Mouse (Mus musculus) megakaryocyte, adult 5-6 weeks (primary cell): ENCODE results near the gene Cd28. TPM values are rescaled to one million over a fixed set of nuclear protein-coding genes. Genes with fewer than 3 reads are reported as not detected.
A peak's percentile ranks its signal among the peaks of the same experiment; 100 is the strongest.

Source experiments
- ATAC-seq: 2 replicates; pipeline ENCODE4 v1.8.0; 2016; ENCODE audit warnings: mild to moderate bottlenecking, inconsistent platforms; ENCODE audit not compliant: poor library complexity, severe bottlenecking
- total RNA-seq, 2 experiments: library from RNA; stranded (forward) in 1 of 2; stranded (reverse) in 1 of 2; fragments of 153-499, 151-499 nt in 1 of 2; fragments of 221-1000, 200-1000 nt in 1 of 2; gene quantifications; 2 replicates each; pipeline versions ENCODE4 v1.2.3 to v1.2.4; 2015 to 2017

Cd28 gene
- total RNA-seq (2015) (2.3 and 2.5 TPM in 2 replicates), total RNA-seq (2017) (2.1 and 2.3 TPM in 2 replicates)

DNA sequence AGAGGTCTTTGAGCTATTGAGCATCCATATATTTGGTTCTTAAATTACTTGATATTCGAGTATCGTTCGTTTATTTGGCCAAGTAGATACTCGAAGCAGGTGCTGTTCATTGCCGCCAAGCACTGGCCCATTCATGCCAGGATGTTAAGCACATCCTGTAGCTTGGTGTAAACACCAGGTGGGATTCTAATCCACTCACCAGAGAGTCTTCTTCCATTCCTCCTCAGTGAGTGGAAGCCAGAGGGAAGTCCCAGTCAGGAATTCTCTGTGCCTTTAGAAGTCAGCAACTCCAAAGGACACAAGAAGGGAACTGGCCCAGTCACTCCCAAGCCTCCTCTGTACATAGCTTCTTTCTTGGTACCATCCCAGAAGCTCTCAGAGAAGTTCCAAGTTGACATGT, at the start of gene Cd28:
Gene Cd28, plus strand, starts transcription at position 234 of the 400 bp plus-strand sequence.
- no peak for ATAC-seq

DNA sequence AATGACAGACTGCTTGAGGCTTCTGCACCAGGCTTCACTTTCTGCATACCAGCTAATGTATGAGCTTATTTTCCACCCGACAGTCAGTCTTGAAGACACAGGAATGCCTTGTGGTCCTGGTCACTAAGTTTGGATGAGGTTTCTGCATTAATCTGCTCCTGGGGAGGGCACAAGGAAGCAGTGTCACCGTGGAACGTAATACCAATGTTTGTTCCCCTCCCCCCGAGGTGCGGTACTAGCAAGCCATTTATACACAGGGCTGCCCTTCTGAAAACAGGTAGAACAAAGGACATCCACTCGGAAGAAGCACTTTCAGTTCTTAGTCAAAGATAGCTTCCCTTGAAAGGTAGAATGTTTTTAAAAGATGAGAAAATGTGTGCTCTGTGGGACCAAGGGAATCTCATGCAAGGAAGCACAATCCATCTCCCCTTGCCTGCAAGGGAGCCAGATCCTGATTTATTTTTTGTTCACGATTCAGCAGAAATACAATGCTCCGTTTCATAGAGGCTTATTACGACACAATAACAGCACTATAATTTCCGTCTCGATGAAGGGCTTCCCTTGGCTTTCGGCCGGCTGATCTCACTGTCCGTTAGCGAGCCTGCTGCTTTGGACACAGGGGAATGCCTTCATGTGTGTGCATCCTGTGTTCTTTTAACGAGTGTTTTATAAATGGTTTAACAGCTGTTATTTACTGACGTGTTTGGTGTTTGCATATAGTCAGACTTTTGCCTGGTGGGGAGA, 48.6 kb upstream of the Cd28 start:
- no peak for ATAC-seq

DNA sequence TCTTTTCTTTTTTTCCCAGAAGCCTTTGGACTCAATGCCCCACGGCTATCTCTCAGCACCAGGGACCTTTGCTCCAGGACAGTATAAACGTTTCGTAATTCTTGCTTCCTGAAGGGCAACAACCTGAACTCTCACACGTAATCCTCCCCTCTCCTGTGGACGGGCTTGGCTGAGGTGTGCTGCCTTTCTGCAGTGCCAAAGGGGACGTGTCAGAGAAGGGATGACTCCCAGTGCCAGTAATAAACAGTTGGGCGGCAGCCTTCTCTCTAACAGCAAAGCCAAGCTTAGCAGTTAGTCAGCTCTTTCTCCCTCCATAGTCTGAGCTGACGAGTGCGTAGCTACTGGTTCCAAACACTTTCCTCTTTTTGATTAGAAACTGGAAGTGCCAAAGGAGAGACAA, 47.6 kb upstream of the Cd28 start:
- ATAC-seq, result peak; percentile 64

DNA sequence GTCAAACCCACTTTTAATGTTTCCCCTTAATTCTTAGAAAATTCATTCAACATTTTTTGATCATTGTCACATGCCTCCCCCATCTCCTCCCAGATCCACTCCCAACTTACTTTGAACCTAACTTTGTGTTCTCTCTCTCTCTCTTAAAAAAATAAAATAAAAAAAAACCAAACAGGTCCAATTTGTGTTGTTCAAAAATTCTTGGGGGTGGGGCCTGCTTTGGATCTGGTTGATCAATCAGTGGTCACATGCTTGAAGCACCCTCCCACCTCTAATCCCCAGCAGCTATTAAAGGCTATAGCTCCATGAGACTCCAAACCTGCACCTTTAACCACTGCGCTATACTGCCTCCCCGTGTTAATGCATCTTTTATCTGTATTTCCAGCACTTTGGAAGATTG, 46.9 kb upstream of the Cd28 start:
- ATAC-seq, result no peak

DNA sequence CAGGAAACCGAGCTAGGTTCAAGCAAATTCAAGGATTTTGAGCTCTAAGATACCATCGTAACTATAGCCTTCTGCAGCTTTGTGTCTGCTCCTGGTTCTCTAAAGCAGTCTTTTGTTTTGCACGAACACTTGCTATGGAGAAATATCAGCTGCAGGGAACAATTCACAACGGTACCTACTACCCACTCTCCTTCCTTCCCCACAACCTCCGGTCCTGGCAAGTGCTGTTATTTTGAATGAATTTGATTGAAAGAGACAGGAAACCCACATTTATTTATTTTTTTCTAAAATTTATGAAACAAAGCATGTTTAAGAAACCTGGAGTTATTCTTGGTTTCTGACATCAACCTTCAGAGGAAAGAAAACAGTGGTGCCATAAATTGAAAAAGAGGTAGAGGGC, 46.4 kb upstream of the Cd28 start:
- no peak for ATAC-seq

DNA sequence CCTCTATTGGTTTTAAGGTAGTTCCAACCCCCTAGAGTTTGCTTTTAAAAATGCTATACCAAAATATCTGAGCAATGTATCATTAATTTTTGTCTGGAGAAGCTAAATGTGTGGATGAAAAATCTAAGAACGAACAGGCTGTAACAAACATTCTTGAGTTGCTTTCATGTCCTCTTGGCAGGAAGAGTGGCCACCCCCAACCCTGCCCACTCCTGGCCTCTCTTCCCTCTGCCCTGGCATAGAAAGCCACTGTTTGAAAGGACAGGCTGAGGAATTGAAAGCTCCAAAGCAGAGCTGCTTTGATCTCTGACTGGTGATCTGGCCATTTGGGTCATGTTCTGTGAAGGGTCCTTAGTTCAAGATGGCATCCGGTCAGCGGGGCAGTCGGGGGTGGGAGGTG, 32.8 kb upstream of the Cd28 start:
- no peak for ATAC-seq

DNA sequence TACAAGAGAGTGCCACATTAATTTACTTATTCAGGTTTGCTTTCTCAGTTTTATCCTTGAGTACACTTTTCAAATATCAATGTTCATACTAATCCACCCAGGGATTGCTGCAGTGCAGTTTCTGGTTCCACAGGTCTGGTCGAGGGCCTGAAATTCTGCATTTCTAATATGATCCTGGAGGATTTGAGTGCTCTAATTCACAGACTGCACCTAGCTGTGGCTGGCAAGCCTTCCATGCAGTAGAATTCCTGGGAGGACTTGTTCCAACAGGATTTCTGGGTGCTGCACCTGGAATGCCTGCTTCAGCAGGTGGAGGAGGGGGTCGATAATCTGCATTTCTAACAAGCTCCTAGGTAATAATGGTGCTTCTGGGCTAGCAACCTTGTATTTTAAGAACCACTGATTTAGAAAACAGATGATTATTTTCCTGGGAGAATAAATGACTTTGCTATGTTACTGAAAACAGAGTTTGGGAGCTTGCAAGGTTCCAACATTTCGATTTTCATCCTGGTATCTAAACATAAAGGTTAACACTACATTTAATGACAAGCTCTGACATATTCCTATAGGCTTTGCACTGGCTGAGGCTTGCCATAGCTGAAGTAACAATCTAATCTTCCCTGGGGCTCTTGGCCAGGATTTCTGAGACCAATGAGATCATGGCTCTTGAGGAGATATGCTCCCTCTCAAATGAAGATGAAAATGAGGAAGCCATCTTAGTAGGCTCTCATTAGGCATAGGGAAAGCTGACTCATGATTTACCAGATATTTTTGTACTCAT, 20.3 kb upstream of the Cd28 start:
- no peak for ATAC-seq

DNA sequence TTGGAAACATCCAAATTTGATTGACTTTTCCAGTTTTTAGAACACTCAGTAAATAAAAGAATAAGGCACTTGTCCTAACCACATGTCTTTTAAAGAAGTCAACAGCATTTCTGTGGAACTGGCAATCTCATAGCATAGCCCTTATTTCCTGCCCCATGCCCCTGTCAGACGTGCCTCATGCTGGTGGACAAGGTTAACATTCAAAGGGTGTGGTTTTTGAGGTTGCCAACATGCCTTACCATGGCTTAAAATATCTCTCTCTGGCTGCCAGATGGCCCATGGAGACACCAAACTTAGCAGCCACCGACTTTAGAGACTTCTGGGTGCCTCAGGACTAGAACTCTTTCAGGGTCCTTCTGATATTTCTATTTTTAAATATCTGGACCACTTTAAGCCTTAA, 14.0 kb upstream of the Cd28 start:
- ATAC-seq, result peak; percentile 52; the same call in 1 of the 2 replicates

DNA sequence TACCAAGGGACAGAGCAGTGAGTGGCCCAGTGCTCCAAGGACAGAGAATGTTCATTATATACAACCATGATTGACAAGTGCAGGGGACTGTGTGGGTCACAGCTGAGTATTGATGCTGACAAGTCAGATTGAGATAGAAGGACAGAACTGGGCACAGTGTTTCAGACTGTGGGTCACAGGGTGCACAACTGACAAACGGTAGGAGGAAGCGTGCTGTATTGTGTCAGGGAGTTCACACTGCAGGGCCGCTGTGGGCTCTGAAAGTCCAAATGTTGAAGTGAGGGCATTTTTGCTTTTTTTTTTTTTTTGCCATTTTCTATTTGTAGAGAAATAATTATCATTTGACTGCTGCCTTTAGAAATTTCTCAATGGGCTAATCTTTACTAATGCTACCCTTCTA, 3.4 kb upstream of the Cd28 start:
- 0 out of 2 replicates have a peak, but pooled peaks have one; percentile 33 for ATAC-seq

DNA sequence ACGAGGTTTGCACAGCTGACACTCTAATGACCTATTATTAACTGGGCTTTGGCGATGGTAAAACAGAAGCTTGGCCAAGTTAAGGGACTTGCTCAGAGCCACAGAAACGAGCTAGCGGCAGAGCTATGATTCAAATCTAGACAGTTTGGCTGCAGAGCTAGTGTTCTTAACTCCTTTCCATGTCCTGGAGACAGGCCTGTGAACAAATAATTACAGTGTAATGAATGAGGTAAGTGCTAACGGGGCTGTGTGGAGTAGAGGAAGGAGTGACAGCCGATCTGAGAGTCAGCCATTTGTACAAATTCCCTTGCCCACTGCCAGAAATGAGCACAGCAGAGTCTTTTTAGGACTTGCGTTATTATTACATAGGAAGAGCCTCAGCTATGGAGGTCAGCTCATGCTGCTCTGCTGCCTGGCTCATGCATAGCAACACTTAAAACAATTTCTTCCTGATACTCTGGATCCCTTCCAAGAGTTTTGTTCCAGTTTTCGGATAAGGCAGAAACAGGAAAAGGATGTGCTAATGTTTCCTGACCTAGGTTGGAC, 876 bp upstream of the Cd28 start:
- ATAC-seq, result no peak

DNA sequence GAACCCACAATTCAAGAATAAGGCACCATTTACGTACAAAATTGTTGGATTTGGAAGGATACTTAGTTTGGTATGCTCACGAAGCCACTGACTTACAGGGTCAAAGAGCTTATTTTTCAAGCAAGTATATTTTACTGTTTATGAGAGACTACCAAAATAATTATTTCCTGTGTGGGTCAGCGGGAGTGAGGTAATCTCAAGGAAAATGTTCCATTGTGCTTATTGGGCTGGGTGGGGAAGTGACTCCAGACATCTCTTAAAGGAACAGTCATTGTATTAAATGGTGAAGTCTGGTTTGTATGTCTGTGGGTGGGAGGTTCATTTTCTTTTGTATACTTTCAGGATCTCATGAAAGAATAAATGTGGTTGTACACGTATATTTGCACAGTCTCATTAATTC, 2.0 kb downstream of the Cd28 start:
- ATAC-seq, result no peak

DNA sequence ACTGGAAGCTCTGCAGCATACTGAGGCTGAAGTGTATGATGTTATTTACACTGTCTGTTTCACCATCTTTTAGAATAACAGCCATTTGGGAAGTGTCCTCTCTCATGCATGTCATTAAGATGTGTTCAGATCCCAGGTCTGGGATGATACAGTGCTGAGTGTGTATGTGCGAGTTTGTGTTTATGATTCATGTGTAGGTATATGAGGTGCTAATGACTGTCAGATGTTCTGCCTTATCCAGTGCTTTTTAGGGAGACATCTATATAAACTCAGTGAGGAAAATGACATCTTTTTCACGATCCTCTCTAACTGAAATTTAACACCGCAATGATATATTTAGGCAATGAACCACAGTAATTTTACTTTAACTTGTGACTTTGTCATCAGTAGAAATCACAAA, 7.0 kb downstream of the Cd28 start:
- no peak for ATAC-seq

DNA sequence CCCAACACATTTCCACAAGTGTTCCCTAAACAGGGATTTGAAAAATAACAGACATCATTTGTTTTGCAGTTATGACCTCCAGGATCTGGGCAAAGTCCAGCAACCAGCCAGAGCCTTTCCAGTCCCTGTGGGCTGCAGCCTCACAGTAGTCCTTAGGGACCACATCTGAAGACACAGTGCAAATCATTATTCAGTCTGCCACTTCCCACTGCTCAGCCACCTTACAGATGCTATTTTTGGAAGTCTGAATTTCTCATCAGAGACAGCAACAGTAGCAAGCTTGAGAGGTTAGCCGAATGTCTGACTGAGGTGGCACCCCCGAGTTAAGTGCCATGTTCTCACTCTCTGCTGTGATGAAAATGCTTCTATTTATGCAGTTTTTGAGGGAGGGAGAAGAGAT, 15.3 kb downstream of the Cd28 start:
- ATAC-seq, result no peak

DNA sequence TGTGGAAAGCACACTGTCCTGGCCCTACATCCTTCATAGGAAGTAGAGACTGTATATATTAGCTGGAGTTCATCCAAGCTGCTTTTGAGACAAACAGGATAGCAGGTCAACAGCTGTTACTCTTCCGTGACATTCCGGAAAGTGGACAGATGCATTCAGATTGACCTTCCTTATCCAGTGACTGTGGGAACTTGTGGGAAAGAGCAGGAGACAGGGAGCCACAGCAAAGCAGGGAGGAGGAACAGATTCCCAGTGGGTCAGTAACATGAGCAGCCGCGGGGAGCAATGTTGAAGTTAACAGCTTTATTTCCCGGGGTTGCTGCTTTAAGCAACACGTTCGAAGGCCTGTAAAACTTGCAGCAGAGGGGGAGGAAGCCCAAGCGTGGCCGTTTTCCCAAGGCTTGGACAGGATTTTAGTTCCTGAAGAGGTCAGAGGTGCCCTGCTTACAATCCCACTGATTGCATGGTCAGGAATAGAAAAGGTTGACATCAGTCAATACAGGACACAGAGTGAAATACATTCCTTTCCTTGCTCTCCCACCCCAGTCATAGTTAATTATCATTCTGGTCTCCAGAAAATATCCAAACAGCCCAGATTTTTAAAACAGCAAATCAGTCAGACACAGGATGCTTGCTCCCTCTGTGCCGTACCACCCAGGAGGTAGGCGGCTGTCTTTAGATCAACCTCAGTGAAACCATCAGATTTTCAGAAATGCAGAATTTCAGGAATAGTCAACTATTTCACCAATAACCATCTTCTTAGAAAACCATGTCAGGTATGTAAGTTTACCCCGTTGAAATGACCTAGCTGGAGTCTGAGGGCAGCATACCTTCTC, 18.7 kb downstream of the Cd28 start:
- ATAC-seq, result no peak

DNA sequence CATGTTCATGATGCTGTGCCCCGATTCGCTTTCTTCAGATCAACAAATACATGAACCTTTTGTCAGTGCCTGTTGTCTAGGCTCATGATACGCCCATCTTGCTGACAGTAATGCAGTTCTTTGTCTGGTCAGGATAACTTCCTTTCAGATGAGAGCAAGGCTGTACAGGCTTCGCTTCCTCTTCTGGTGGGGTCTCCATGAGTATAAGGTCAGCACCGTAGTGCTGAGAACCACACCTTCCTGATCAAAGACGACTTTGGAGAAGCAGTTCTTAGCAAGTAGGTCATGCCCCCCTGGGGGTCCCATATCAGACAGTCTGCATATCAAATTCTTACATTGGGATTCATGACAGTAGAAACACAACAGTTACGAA, 19.3 kb downstream of the Cd28 start:
- peak; percentile 40; the same call in 1 of the 2 replicates for ATAC-seq

DNA sequence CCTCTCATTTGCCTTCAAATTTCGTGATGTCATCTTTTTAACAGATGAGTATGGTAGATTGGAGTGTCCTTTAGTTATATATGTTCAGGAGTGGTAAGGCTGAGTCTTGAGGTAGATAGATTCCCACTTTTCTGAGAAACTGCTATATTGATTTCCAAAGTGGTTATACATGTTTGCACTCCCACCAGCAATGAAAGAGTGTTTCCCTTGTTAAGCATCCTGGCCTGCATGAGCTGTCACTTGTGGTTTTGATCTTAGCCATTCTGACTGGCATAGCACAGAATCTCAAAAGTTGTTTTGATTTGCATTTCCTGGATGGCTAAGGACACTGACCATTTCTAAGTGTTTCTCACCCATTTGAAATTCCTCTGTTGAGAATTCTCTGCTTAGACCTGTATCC, 27.7 kb downstream of the Cd28 start:
- no peak for ATAC-seq

DNA sequence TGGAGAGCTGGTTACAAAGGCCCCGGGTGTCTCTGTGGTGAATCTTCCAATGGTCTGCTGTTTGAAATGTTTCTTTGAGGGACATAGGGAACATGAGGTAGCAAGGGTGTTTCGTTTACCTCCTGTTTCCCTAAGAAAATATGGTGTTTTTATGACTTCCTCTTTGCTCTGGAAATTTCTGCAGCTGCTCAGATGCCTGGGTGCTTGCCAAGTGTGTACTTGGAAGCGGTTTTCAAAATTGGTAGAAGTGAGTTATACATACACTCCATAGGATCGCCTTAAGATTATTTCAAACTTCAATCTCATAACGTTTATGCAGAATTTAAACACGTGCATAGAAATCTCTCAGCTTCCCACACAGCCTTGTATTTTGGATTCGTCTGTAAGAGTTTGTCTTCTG, 29.1 kb downstream of the Cd28 start:
- ATAC-seq, result peak; percentile 53

DNA sequence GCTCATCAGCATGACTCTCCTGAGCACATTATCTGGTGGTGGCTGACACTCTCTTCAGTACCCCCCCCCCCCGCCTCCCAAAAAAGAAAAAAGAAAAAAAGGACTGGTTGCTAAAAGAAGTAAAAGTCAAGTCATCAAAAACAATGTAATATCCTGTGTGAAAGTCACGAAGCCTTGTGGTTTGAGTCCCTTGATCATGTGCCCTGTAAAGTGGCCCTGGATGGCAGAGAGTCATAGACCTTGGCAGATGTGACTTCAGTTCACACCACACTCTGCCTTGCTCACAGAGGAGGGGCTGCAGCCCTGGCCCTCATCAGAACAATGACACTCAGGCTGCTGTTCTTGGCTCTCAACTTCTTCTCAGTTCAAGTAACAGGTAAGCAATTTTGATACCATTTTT, 29.6 kb downstream of the Cd28 start:
- ATAC-seq, result peak; percentile 89

DNA sequence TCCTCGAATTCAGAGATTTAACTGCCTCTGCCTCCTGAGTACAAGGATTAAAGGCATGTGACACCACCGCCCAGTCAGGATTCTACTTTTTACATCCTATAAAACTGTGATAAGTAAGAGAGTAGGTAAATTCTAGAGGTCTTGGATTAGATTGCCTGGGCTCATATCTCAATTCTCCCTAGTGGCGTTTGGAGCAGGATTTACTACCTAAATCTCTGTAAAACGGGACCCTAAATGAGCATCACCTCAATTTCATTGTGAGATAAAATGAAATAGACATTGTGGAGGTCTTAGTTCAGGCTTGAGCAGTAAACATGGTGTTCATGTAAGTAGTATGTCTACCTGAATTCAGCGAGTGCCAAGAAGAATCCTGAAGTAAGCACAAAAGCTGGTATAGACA, 30.3 kb downstream of the Cd28 start:
- no peak for ATAC-seq

DNA sequence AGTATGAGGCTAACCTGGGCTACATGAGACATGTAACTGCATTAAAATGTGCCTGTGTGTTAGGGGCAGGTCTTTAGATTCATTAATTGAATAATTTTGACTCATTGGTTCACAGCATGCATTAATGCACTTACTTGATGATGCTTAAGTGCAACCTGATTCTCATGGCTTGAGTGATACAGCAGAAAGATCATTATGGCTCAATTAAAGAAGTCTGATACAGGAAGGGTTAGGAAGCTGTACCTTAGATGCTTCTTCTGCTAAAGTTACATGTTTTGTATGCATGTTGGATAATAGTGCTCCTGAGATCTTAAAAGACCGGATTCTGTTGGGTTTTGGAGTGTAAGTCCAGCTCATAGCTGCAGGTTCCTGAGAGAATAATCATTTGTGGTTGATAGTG, 31.7 kb downstream of the Cd28 start:
- no peak for ATAC-seq

DNA sequence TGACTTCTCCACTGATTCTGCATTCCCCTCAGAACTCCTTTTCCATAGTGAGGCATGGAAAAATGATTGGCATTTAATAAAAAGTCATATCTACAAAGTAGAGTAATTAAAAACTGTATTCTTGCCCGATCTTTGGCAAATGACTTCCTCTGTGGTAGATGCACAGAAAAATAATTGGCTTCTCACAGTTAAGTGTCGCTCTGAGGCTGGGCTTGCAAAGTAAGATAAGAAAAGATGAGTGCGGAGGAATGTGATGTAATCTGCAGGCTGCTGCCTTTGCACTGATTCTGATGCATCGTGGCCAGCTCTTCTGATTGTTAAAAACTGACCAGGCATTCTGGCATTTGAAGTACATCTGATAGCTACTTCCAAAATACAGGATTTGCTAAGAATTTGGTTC, 32.3 kb downstream of the Cd28 start:
- no peak for ATAC-seq
